Mouse (Mus musculus) spleen, postnatal 10 days (tissue): Measurements from ENCODE around the gene Pfkfb3.

Experiments
- DNase-seq, 2 experiments: peaks; one replicate each; pipeline ENCODE4 v3.0.0; 2021 to 2022; ENCODE audit warnings: low spot score in 2 of 2

Pfkfb3 gene

DNA sequence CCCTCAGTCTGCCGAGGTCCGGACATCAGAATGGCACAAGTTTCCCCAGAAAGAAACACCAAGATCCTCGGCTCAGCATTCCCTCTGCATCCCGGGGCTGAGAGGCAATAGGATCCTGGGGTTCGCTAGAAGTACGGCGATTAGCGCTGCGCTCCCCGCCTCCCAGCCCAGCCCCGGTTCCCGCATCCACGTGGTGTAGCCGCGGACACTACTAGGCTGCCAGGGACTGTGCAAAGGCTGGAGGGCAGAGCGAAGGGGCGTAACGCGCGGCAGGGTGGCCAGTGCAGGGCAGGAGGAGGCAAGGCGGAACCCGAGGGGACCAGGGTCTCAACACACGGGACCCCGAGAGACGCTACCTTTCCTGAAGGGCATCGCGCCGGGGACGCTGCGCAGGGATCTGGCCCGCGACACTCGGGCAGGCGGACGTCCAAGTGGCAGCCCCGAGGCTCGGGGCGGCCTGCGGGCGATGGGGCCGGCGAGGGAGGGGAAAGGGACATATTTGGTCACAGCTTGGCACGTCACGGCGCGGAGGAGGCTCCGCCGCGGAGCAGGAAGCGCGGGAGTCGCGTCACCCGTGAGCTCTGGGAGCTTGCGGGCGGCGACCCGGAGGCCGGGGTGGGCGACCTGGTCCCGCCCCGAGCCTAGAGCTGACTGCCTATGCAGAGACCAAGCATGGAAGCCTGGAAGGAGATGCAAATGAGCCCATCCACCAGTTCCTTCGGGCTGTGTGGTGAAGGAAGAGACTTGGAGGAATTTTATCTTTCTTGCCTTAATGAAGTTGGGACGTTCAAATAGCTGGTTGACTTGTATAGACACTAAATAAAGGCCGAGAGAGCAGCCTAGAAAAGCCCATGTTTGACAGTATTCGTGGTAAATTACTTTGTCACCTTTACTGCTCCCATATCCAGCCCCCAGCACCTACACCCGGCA, at the start of gene Pfkfb3:
Gene Pfkfb3, minus strand, starts transcription at position 607 of the 930 bp plus-strand sequence.
- peak; percentile 48 to 78 for DNase-seq

DNA sequence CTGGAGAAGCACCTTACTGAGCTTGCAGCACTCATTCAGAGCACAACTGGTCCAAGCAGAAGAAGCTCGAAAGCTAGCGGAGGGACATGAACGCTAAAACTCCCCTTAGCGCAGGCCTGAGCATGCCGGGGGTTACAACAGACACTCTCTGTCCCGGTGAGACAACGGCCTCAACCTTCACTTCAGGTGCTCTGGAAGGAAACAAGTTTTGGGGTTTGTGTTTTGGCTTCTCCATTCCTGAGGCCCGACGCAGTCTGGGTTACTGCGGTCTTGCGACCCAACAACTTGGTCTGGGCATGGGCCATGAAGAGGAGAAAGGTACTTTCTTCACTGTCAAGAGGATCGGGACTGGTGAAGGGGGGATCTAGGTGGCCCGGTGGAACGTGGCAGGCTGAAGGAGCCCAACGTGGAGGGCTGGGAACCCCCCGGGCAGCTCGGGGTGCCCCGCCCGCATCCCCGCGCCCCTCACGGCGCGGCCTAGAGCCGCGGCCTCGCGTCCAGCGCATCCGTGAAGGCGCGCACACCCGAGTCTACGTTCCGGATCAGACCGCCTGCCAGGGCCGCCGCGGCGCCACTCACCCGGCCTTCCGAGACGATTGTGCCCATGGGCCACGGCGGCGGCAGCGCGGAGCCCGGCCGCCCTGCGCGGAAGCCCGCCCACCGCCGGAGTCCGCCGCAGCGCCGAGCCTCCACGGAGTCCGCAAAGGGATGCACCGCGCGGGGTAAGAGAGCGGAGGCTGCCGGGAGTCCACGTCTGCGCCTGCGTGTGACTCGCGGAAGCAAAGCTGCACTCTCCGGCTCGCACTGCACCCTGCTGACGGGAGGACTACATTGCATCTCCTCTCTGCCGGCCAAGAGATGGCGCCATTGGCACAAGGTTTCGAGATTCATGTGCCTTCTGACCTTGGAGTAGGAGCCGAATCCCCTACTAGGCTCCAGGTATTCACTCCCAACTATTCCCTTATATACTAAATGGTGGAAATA, 48.9 kb upstream of the Pfkfb3 start:
- peak; percentile 92 to 96 for DNase-seq

DNA sequence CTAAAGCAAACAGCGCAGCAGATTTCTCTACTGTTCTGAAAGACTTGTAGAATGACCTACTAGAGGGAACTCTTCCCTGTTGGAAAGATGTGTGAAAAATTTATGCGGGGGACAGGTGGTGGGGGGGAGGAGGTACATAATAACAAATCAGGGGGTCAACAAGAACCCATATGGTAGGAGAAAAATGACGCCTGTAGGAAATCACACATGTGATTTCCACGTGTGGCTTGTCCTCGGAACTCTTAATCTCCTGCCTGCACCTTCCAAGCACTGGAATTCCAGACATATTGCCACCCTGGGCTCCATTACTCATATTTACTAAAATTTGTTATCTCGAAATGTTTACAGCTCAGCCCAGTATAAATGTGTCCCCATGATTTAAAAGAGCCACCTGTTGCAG, 47.9 kb upstream of the Pfkfb3 start:
- DNase-seq, result no peak

DNA sequence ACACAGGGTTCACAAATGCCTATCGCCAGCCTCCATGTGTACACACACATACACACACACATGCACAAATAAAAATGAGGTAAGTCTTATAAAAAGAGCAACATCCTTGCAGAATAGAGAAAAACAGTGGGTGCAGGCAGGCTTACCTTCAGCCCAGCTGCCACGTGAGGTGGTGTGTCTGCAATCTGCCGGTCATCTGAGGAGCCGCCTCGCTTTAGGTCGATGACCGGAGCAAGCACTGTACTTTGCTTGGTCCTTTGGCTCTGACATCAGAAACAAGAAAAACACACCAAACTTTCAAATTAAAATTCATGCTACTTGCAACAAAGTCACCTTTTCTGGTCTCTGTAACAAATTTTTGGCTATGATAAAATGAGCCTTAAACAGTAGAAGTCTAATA, 44.0 kb upstream of the Pfkfb3 start:
- no peak for DNase-seq

DNA sequence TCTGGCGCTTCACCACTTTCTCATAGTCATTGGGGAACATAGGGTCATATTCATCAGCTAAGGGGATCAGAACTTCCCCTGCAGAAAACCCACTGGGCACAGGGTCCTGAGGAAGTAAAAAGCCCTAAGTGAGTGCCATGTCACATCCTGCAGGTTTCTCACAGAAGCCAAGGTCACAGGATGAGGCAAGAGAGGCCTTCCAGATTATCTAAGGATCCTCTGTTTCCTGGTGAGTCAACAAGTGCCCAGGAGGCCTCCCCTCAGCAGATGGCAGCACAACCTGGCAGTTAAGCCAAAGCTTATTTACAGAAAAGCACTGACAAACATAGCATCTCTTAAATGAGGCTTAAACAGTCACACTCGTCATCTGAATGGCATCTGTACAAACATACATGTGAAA, 42.8 kb upstream of the Pfkfb3 start:
- no peak for DNase-seq

DNA sequence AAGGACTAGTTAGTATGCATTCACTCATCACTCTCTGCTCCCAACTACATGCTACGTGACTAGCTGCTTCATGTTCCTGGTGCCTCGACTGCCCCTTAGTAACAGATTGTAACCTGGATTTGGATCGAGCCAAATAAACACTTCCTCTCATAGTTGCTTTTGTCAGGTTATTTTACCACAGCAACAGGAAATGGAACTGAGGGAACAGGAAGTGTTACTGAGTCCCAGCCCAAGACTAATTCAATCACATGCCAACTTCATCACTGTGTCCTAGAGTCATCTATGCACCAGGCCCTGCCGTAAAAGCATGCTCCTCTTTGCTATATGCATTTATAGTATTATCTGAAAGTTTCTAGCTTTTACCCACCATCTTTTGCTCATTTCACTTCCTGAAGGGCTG, 34.1 kb upstream of the Pfkfb3 start:
- no peak for DNase-seq

DNA sequence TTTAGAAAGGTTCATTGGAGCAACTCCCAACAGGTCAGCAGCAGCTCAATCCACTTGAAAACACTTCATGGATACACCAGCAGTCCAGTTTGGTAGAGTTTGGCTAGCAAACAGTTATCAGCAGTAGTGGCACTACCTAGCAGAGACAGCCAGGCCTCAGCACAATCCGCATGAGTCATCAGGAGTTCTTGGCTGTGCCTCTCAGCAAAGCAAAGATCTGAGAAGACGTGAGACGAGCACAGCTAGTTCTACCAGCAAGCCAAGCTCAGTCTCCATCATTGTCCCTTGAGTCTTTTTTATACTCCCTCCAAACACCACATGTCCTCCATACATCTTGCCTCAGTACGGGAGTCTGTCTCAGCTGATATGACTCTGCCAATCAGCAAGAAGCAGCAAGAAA, 25.5 kb upstream of the Pfkfb3 start:
- DNase-seq, result no peak

DNA sequence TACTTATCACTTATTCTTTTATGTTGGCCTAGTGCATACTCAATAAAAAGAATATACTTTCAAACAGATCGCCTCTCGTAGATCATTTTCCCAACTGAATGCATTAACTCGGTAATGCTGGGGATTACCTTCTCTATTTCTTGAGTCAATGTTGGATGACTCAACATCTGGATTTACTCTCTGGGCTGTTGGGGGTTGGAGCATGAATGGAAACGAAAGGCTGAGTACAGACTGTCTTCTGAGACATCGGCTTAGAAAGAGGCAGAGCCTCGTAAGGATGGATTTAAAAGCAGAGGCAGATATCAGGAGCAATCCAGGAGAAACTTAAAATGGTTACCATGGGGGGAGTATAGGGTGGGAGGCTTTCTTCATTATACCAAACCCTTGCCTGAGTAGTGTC, 24.3 kb upstream of the Pfkfb3 start:
- DNase-seq, result no peak

DNA sequence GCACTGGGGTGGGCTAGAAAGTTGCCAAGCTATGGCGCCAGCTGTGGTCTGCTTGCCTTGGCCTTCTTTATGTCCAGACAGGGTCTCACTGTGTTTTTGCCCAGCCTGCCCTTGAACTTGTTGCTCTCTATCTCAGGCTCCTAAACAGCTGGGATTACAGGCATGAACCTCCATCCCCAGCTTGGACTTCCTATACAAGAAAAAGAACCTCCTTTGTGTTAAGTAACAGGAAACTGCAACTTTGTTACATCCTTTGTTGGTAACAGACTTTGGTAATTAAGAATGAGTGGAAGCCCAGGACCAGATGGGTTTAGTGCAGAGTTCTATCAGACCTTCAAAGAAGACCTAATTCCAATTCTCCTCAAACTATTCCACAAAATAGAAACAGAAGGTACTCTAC, 19.8 kb upstream of the Pfkfb3 start:
- no peak for DNase-seq

DNA sequence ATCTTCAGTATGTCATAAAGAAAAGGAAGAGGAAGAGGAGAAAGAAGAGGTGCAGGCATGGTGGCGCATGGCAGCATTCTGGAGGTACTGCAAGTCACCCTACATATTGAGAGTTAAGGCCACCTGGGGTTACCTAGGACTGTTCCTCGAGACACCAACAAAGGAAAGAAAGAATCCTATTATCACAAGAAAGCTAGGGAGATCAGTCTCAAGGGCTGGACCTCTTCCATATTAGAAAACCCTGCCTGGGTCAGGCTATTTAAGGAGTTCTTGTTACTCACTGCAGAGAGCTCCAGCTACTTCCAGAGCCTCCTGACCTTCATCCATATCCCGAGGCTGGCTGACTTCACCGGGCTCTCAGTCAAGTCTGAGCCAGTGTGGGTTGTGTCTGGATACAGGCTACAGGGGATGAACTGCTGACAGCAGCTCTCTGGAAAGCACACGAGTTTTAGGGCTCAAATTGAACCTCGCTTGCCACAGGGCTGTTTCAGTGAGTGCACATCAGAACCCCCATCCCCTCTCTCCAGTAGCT, 17.2 kb upstream of the Pfkfb3 start:
- DNase-seq, result no peak

DNA sequence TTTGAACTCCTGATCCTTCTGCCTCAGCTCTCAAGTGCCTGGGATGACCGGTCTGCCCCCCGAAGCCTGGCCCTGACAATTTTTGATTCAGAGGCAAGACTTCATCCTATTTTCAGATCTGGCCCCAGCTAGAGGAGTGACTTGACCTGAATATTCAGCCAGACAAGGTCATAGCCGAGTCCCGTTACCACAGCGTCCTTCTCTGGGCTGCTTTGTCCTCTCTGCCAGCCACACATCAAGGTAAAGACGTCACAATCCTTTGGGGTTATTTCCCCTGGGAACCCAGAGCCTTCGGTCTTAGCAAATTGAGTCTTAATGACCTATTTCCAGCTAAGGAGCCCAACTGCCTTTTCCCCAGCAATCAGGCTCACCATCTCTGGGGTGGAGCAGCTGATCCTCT, 14.6 kb upstream of the Pfkfb3 start:
- no peak for DNase-seq

DNA sequence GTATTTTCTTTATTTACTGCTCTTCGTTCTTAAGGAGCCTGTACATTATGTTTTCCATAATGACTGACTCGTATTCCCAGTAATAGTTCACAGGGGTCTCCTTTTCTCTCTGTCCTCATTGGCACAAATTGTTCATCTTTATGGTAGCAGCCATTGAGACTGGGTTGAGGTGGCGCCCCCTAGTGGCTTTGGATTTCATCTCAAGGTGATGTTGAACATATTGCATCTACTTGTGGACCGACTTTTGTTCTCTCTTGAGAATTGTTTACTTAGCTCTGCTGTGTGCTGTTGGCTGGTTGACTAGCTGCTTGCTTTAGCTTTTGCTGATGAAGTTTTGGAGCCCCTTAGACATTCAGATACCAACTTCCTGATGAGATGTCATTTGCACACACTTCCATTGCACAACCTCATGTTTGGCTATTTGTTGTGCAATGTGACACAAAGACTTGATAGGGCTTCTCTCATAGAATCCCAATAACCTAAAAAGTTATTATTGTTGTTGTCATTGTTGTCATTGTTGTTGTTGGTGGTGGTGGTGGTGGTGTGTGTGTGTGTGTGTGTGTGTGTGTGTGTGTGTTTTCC, 14.0 kb upstream of the Pfkfb3 start:
- peak; percentile 49 to 83 for DNase-seq

DNA sequence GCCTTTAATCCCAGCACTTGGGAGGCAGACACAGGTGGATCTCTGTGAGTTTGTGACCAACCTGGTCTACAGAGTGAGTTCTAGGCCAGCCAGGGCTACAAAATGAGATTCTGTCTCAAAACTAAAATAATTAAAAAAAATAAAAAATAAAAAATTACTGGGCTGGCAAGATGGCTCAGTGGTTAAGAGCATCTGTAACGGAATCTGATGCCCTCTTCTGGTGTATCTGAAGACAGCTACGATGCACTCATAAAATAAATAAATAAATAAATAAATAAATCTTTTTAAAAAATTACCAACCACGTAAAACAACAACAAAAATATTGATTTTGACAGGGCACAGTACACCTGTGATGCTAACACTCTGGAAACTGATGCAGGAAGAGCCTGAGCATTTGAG, 13.0 kb upstream of the Pfkfb3 start:
- DNase-seq, result no peak

DNA sequence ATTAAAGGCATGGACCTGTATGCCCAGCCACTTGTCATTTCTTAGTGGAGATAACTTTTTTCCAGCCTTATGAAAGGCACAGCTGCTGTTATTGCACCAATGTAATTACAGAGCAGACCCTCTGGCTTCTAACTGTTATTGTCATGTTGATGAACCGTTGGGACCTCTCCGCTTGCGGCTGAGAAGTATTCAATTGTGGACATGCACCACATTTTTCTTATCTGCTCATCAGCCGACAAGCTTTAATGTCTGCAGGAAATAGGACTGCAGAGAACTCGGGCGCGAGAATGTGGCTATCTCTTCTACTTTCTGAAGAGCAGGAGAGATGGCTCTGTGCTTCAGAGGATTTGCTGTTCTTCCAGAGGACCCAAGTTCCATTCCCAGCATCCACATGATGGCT, 12.4 kb upstream of the Pfkfb3 start:
- DNase-seq, result no peak

DNA sequence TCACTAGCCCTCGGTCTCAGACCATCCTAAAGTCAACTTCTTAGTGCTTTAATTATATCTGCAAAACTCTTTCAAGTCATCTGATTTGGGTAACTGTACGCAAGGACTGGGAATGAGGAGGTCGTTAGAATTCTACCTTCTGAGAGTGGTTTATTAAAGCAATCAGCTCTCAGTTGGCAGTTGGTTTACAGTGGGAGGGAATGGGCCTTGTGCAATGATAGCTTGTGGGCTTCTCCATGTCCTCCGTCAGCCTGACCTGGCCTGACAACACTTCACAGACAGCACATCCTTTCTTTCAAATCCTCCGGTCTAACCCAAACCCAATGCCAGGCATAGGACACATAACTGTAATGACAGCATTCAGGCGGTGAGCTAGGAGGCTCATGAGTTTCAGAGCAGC, 10.9 kb upstream of the Pfkfb3 start:
- no peak for DNase-seq

DNA sequence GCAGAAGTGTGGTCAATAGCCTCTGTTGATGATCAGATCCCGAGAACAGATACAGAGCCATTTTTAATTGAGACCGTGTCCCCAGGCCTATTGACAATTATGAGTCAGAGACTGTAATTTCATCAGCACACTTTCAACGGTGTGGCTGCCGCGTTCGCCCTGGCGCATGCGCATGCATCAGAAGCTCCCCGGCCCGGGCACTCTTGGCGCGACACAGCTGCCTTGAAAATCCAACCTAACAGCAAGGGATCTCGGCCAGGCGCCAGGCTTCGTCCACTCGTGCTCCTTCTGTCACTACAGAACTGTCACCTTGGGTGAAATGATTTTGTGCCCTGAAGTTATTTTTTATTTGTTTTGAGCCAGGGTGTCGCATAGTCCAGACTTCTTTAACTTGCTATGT, 9.4 kb upstream of the Pfkfb3 start:
- DNase-seq, result no peak

DNA sequence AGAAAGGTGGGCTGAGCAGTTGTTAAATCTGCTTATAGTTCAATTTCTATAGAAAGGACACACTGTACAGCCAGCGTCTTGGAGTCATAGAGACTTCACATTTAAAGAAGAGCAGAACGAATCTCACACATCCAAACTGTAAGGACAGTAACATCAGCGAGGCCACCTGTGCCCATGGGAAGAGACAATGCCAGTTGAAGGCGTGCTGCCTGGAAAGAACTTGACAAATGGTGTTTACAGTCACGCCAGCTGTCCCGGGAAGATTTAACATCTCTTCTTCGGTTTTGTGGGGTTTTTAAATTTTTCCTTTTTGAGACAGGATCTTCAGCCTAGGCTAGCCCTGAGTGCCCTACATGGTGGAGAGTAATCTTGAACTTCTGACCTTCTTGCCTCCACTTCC, 4.8 kb upstream of the Pfkfb3 start:
- DNase-seq, result no peak

DNA sequence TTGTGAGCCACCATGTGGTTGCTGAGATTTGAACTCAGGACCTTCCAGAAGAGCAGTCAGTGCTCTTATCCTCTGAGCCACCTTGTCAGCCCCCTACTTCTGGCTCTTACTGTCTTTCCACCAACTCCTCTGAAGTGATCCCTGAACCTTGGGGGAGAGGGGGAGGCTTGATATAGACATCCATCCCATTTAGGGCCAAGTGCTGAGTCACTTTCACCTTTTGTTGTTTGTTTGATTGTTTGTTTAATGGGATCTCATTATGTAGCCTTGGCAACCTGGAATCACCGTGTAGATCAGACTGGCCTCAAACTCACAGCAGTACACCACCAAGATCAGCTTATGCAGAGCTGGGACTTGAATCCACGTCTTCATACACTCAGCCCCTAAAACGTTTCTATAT, 3.4 kb upstream of the Pfkfb3 start:
- DNase-seq, result no peak

DNA sequence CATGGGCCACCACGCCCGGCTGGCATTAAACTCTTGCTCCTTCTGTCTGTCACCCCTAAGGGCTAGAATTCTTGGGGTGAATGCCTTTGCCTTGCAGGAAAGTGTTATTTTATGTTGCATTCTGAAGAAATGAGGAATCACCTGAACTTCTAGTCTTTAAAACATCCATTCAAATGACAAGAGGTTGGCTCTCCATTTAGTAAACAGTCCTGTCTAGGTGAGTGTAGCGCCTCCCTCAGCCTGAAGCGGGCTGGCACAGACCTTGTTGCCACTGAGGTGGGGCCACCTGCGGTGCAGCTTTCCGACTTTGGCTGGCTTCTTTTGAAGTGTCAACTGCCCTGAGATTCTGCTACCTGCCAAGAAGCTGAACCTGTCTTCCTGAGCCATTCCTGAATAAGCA, 1.4 kb upstream of the Pfkfb3 start:
- DNase-seq, result no peak

DNA sequence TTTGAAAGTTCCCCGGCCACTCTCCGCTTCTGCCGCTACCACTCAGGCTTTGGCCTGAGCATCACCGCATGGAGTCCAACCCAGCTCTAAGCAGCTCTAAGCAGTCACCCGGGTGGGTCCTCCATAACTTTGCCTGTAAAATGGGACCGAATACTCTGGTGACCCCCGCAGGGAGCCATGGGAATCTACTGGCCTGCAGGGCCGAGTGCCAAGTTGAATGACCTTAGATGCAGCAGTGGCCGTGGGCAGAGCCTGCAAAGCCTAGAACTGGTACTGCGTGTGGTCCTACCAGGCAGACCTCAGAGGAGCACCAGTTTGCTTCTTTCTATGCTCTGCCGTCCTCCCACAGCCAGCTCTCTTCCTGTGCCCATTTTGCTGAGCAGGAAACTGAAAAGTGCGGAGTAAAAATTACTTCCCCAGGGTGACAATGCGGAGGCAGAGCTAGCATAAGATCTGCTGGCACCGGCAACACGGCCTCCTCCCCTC, 868 bp downstream of the Pfkfb3 start:
- DNase-seq, result peak in 1 of 2 experiments; percentile 34

DNA sequence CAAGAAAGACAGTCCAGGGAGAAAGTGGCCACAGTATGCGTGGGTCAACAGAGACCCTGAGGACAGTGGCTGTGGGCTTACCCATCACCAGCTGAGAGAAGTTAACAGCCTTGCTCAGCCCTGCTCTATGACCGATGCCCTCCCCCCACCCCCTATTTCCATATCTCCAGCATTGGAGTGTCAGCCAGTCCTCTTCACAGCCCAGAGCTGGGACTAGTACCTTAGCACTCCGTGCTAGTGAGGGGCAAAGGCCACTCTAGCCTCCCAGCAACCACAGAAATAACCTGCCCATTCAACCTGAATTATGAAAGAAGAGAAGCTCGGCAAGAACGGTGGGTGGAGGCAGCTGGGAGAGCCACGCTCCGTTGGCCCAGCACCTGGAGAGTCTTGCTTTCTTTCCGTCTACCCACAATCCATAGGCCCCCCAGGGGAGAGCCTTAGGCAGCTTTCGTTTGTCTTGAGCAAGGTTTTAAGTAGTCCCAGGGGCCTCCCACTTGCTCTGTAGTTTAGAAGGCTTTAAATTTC, 1.5 kb downstream of the Pfkfb3 start:
- peak in 1 of 2 experiments; percentile 55 for DNase-seq

DNA sequence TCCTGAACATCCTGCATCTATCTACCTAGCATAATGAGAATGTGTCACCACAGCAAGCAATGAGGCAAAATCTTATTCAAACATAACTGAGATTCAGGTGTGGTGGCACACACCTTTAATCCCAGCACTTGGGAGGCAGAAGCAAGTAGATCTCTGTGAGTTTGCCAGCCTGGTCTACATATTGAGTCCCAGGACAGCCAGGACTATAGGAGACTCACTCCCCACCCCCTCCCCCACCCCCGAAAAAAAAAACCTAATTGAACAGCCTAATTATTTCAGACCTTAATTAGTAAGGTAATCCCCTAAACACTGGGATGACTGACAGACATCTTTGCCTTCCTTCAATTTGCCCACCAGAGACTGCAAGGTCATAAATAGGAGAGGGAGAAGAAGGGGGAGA, 2.2 kb downstream of the Pfkfb3 start:
- DNase-seq, result no peak
